Mouse (Mus musculus): ENCODE results near the gene Trp53bp2. TPM values are rescaled to one million over a fixed set of nuclear protein-coding genes. Genes with fewer than 3 reads are reported as not detected.

Gene Trp53bp2
- polyA plus RNA-seq, 1 experiment = 1.2 TPM

DNA sequence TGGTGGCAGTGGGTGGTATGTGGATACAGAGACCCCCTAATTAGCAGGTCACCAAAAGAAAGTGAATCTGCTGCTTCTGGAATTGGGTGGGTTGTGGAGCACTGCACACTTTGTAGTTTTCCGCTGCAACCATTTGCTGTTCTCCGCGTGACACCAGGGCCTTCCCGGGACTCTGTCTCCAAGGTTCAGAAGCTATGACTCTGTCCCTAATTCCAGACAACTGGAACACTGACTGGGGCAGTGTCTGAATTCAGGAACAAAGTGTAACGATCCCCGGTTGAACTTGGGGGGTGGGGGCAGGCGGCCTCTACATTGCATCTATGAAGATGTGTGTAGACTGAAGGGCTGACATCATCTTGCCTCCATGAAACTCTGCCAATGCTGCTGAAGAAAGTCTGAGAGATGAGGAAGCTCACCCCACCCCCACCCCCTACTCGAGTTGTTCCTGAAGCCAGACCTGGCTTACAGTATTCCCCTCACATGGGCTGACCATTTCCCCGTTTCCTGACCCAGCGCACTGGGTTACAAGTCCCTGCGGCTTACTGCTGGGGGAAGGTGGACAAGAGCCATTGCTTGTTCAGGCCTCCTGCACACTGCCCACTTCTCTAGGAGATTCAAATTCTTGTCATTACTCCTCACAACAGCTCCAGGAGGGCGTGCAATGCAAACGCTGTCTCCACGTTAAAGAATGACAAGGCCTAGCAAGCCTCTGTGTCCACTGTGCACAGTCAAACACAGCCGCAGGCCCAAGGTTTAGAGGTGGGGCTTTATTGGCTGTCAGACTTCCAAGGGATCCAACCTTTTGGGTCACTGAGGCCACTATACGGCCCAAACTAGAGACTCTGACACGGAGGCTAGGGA is 85.5 kb downstream of the Trp53bp2 start:
- no peak overlapping the region for H3K4me3 ChIP-seq (replicated peaks)
- H3K27me3 ChIP-seq (replicated peaks) = no peaks in the 10 kb centered on the region
- TF ChIP-seq GATA1 (IDR thresholded peaks at IDR 0.05; ENCODE audit: borderline replicate concordance, low read length) = no peak
- no peak for TF ChIP-seq FLI1 (IDR thresholded peaks at IDR 0.05; ENCODE audit: low read length)
- no peaks in the 10 kb centered on the region for H3K9me3 ChIP-seq
- peaks cover 88% of the 10 kb centered on the region for H3K36me3 ChIP-seq (replicated peaks; ENCODE audit: low read length)
- H3K4me1 ChIP-seq = peaks cover 93% of the 10 kb centered on the region

DNA sequence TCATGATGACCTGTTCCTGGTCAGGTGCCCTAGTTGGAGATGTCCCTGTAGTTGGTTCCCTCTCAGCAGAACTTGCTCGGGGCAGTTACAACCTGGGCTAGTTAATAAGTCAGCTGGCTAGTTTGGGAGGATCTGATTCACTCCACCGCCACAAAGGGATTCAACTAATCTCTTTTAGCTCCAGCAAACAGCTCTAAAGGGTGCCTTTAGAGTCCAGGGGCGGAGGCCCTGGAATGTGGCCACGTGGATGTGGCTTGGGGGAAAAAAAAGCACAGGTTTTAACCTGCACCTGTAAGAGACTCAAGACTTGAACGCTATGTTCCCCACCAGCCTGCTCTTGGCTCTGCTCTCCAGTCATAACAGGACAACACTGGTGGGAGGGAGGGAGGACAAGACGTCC is 87.7 kb downstream of the Trp53bp2 start:
- no peaks in the 10 kb centered on the region for H3K9me3 ChIP-seq
- H3K27me3 ChIP-seq (replicated peaks) = no peaks in the 10 kb centered on the region
- H3K36me3 ChIP-seq (replicated peaks; ENCODE audit: low read length) = peaks cover 90% of the 10 kb centered on the region
- TF ChIP-seq FLI1 (IDR thresholded peaks at IDR 0.05; ENCODE audit: low read length) = no peak
- no peak for TF ChIP-seq GATA1 (IDR thresholded peaks at IDR 0.05; ENCODE audit: borderline replicate concordance, low read length)
- H3K4me3 ChIP-seq (replicated peaks) = no peak overlapping the region
- H3K4me1 ChIP-seq = peaks cover 94% of the 10 kb centered on the region

DNA sequence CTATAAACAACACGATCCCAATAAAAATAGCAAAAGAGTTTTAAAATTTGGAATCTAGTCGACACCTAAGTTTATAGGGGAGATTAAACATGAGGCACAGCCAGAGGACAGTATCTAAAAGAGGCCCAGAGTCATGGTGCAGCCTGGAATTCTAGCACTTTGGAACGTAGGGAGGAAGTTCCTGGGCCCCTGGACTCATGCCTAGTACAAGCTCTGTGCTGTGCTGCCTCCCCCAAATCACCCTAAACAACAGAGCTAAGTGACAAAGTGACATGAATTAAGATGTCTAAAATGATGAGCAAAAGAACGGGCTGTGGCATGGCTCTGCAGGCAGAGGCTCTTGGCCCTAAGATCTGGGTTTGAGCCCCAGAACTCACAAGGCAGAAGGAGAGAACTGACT is 88.8 kb downstream of the Trp53bp2 start:
- peaks cover 90% of the 10 kb centered on the region for H3K36me3 ChIP-seq (replicated peaks; ENCODE audit: low read length)
- no peak overlapping the region for H3K4me3 ChIP-seq (replicated peaks)
- H3K27me3 ChIP-seq (replicated peaks) = no peaks in the 10 kb centered on the region
- H3K4me1 ChIP-seq = peaks cover 94% of the 10 kb centered on the region
- TF ChIP-seq FLI1 (IDR thresholded peaks at IDR 0.05; ENCODE audit: low read length) (no peak), GATA1 (IDR thresholded peaks at IDR 0.05; ENCODE audit: borderline replicate concordance, low read length) (no peak)
- no peaks in the 10 kb centered on the region for H3K9me3 ChIP-seq

DNA sequence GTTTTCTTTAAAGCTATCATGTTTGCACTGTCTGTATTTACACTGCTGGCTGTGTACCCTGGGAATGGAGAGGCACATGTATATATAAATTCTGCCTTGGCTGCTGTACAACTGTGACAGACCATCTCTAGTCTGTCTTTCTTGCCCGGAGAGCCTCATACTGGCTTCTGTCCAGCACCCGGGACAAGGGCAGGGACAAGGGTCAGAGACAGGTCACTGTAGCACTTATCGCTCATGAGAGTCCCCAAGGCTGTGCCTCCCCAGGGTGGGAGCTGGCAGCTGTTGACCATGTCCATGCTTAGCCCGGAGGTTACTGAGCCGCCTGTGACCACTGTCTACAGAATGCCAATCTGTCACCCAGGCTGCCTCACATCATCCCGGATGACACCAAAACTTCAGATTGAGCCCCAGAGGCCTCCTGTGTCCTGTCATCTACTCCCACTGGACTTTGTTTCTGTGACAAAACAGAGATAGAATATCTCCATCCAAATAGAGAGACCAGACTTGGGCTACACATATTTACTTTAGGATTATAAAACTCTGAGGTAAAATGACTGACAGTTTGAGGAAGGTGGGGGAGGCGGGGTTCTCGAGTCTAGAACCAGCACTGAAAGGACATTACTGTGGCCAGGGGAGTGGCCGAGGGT is 90.6 kb downstream of the Trp53bp2 start:
- TF ChIP-seq FLI1 (IDR thresholded peaks at IDR 0.05; ENCODE audit: low read length) = no peak
- TF ChIP-seq GATA1 (IDR thresholded peaks at IDR 0.05; ENCODE audit: borderline replicate concordance, low read length) = no peak

DNA sequence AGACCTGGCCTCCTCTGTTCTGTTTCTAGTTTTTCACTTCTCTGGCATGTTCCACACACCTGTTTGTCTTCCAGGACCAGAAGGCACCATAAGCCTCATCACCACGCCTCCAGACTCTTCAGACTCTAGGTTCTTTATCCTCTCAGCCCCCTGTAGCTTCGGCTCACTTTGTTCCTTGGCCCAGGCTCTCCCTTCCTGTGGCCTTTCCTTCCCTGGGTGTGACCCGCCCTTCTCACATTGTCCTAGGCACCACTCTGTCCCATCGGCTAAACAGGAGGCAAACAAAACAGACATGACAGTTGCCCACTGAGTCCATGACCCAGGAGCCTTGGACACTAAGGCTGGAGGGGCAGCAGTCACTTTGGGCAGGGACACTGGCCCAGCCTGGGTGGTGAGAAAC is 91.3 kb downstream of the Trp53bp2 start:
- Histone ChIP-seq H3K4me3 (replicated peaks) (peak overlapping the region; percentile 4), H3K4me1 (peaks cover 95% of the 10 kb centered on the region), H3K9me3 (no peaks in the 10 kb centered on the region), H3K36me3 (replicated peaks; ENCODE audit: low read length) (peaks cover 83% of the 10 kb centered on the region), H3K27me3 (replicated peaks) (no peaks in the 10 kb centered on the region)
- TF ChIP-seq GATA1 (IDR thresholded peaks at IDR 0.05; ENCODE audit: borderline replicate concordance, low read length) (no peak), FLI1 (IDR thresholded peaks at IDR 0.05; ENCODE audit: low read length) (no peak)

More for the DNA sequence above, 90.6 kb downstream of the Trp53bp2 start:
- Histone ChIP-seq H3K36me3 (replicated peaks; ENCODE audit: low read length) (peaks cover 83% of the 10 kb centered on the region), H3K4me3 (replicated peaks) (no peak overlapping the region), H3K27me3 (replicated peaks) (no peaks in the 10 kb centered on the region), H3K9me3 (no peaks in the 10 kb centered on the region), H3K4me1 (peaks cover 95% of the 10 kb centered on the region)

DNA sequence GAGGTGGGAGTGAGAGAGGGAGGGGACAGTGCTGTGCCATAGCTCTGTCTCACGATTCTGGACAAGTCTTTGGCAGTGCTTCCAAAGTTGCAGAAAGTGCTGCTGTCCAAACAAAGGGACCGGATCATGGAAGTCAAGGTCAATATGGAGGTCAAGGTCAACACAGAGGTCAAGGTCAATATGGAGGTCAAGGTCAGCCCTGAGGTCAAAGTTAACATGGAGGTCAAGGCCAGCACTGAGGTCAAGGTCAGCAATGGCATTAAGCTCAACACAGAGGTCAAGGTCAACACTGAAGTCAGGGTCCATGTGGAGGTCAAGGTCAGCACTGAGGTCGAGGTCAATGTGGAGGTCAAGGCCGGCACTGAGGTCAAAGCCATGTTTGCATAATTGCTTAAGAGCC is 91.9 kb downstream of the Trp53bp2 start:
- peaks cover 95% of the 10 kb centered on the region for H3K4me1 ChIP-seq
- peak overlapping the region; percentile 77 for H3K4me3 ChIP-seq (replicated peaks)
- H3K9me3 ChIP-seq = no peaks in the 10 kb centered on the region
- peaks cover 83% of the 10 kb centered on the region for H3K36me3 ChIP-seq (replicated peaks; ENCODE audit: low read length)
- no peak for TF ChIP-seq FLI1 (IDR thresholded peaks at IDR 0.05; ENCODE audit: low read length)
- TF ChIP-seq GATA1 (IDR thresholded peaks at IDR 0.05; ENCODE audit: borderline replicate concordance, low read length) = no peak
- no peaks in the 10 kb centered on the region for H3K27me3 ChIP-seq (replicated peaks)

DNA sequence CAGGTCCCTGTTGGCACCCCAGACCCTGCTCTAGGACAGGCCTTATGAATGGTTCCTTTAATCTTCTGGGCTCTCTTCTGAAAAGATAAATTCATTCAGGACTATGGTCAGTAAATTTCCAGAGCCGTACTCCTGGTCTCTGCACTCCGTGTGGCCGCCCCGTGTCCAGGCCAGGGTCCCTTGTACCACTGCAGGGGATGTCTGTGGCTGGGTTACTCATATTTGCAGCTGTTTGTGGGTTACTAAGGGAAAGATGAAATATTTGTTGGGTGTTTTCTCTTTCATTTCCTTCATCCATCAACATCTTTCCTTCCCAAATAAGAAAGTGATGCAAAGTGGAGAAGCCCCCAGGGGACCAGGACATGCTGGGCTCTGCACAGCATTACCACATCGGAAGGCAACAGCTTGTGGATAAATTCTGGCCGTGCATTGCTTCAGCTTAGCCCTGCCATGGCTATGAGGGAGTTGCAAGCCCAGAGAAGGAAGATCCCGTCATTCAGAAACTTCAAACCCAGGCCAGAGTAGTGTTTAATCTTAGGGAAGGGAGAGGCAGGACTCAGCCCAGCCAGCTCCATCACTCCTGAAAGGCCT is 92.9 kb downstream of the Trp53bp2 start:
- Histone ChIP-seq H3K4me3 (replicated peaks) (no peak overlapping the region), H3K4me1 (peaks cover 94% of the 10 kb centered on the region), H3K9me3 (no peaks in the 10 kb centered on the region), H3K27me3 (replicated peaks) (no peaks in the 10 kb centered on the region), H3K36me3 (replicated peaks; ENCODE audit: low read length) (peaks cover 75% of the 10 kb centered on the region)
- no peak for TF ChIP-seq FLI1 (IDR thresholded peaks at IDR 0.05; ENCODE audit: low read length)
- no peak for TF ChIP-seq GATA1 (IDR thresholded peaks at IDR 0.05; ENCODE audit: borderline replicate concordance, low read length)

DNA sequence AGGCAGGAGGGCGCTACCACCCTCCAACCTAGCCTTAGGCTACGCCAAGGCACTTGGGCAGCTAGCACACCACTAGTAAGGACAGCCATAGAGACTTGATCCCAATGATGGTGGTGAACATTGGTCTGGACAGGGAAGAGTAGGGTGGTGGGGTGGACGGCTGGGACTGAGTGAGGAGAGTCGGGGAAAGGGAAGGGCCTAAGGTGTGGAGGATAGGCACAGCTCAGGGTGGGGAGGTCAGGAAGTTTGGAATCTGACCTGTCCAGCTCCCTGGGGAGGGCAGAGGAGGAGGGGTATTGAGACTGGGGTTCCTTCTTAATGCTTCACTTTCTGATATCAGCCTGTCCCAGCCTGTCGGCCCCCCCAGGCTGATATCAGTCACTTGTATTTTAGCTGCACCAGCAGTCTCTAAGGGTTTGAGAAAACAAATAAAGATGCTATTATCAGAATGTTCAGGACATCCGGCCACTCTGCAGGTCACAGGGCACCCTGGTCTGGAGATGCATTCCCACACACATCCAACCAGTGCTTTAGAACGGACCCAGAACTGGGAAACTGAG is 93.6 kb downstream of the Trp53bp2 start:
- no peaks in the 10 kb centered on the region for H3K27me3 ChIP-seq (replicated peaks)
- H3K4me1 ChIP-seq = peaks cover 91% of the 10 kb centered on the region
- H3K4me3 ChIP-seq (replicated peaks) = peak overlapping the region; percentile 15
- H3K9me3 ChIP-seq = no peaks in the 10 kb centered on the region
- TF ChIP-seq GATA1 (IDR thresholded peaks at IDR 0.05; ENCODE audit: borderline replicate concordance, low read length) = no peak
- H3K36me3 ChIP-seq (replicated peaks; ENCODE audit: low read length) = peaks cover 72% of the 10 kb centered on the region

DNA sequence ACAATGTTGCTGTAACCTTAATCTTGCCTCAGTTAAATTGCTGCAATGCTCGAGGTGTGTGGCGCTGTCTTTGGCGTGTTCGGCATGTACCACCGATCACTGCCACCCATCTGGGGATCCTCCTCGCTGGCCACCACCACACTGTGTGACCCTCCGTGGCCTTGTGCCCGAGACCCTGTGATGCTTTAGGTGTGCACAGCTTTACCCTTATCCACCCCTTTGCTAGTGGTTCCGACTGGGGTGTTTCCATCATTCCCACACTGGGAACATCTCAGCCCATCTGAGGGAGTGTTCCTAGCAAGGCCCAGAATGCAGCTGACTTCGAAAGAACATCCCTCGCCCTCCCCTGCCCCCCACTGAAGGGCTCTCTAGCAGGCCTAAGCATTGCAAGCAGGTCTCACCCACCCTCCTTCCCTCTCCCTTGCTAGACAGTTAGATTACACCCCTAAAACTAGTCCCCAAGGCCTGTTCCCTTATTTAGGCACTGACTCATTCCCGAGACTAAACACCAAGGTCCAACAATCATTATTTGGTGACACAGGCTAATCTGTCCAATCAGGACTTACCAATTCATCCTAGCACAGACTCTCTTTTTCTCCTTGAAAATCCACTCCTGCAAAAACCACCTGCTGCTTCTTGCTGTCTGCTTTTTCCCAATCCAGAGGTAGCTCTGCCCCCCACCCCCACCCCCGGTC is 94.4 kb downstream of the Trp53bp2 start:
- H3K4me3 ChIP-seq (replicated peaks) = peak overlapping the region; percentile 86
- no peaks in the 10 kb centered on the region for H3K27me3 ChIP-seq (replicated peaks)
- peaks cover 87% of the 10 kb centered on the region for H3K4me1 ChIP-seq
- H3K9me3 ChIP-seq = no peaks in the 10 kb centered on the region
- TF ChIP-seq GATA1 (IDR thresholded peaks at IDR 0.05; ENCODE audit: borderline replicate concordance, low read length) (no peak), FLI1 (IDR thresholded peaks at IDR 0.05; ENCODE audit: low read length) (no peak)
- H3K36me3 ChIP-seq (replicated peaks; ENCODE audit: low read length) = peaks cover 69% of the 10 kb centered on the region

Measured in megakaryocyte, embryonic 14.5 days (primary cell).